Mouse (Mus musculus) cortical plate, adult 2 months (tissue): ENCODE measurements around the gene Cysrt1.

Experiments
- CTCF ChIP-seq: fragments of 200-500 bp; IDR thresholded peaks from 2 replicates; pipeline ENCODE4 v1.5.1; 2011; ENCODE audit warnings: mild to moderate bottlenecking, control low read depth, low read length; ENCODE audit not compliant: insufficient read depth; ENCODE audit errors: extremely low read depth
- POLR2A ChIP-seq: fragments of 200-500 bp; IDR thresholded peaks from 2 replicates; pipeline ENCODE4 v1.6.1; 2011; ENCODE audit warnings: mild to moderate bottlenecking, low read length, control low read depth; ENCODE audit not compliant: insufficient read depth; ENCODE audit errors: extremely low read depth

DNA sequence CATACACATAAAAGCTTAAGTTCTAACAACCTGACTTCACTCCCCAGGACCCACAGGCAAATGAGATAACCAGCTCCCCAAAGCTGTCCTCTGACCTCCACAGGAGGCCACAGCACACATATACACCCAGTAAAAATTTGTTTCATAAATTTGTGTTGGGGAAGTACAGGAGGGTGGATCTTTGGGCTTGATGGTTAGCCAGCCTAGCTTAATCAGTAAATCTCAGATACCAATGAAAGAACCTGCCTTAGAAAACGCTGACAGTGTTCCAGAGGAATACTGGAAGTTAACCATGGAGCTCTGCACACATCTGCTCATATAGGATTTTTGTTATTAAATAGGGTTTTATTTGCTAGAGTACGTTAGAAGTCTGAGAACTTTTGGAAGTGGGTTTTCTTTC lies 24.6 kb downstream of the Cysrt1 start:
- TF ChIP-seq CTCF (no peak), POLR2A (no peak)
